Mouse (Mus musculus) hindbrain, postnatal 0 days (tissue): ENCODE results near the gene Moap1. TPM values are rescaled to one million over a fixed set of nuclear protein-coding genes. Genes with fewer than 3 reads are reported as not detected.
A peak's percentile ranks its signal among the peaks of the same experiment; 100 is the strongest.

Source experiments
- ATAC-seq: fragments of 200-750 bp; cut with Nextera tagmentation; 2 replicates; pipeline ENCODE4 v1.8.0; 2017; ENCODE audit warnings: mild to moderate bottlenecking, moderate TSS enrichment, moderate library complexity
- DNase-seq: peaks from one replicate; pipeline ENCODE4 v3.0.0-alpha.2; 2015; ENCODE audit warnings: low spot score
- H3K27ac ChIP-seq: fragments of 300-500 bp; sonication (generic); 2 replicates; pipeline ENCODE4 v1.5.1; 2014; ENCODE audit warnings: mild to moderate bottlenecking
- H3K27me3 ChIP-seq: fragments of 300-500 bp; sonication (generic); 2 replicates; pipeline ENCODE4 v1.6.1; 2014; ENCODE audit warnings: low read length, mixed read lengths; ENCODE audit not compliant: insufficient read depth
- H3K36me3 ChIP-seq: fragments of 300-500 bp; sonication (generic); 2 replicates; pipeline ENCODE4 v1.6.1; 2014; ENCODE audit warnings: low read length, mixed read lengths; ENCODE audit not compliant: insufficient read depth
- H3K4me1 ChIP-seq: fragments of 300-500 bp; sonication (generic); 2 replicates; pipeline ENCODE4 v1.6.1; 2014; ENCODE audit warnings: antibody characterized with exemption, low read length, mixed read lengths; ENCODE audit not compliant: insufficient read depth
- H3K4me2 ChIP-seq: fragments of 300-500 bp; sonication (generic); 2 replicates; pipeline ENCODE4 v1.6.1; 2014; ENCODE audit warnings: low read depth, mild to moderate bottlenecking, low read length, moderate library complexity, mixed read lengths
- H3K4me3 ChIP-seq: fragments of 300-500 bp; sonication (generic); 2 replicates; pipeline ENCODE4 v1.5.1; 2014; ENCODE audit warnings: low read length
- H3K9ac ChIP-seq: fragments of 300-500 bp; sonication (generic); replicated peaks from 2 replicates; pipeline ENCODE4 v1.6.1; 2014; ENCODE audit warnings: mild to moderate bottlenecking, low read length, moderate library complexity, mixed read lengths
- H3K9me3 ChIP-seq: fragments of 300-500 bp; sonication (generic); 2 replicates; pipeline ENCODE4 v1.6.1; 2016; ENCODE audit warnings: low read length, mixed read lengths
- CTCF ChIP-seq: IDR thresholded peaks from 2 replicates; pipeline ENCODE4 v1.5.1; 2016; ENCODE audit warnings: antibody characterized with exemption, control low read depth, low read depth
- WGBS: fragments of 180-500 bp; shearing (Covaris S2); extraction: QIAGEN DNeasy Blood & Tissue Kit; methylation state at CpG from one replicate; pipeline ENCODE4 v1.1.7; 2014; 5-methylcytosine and 5-hydroxymethylcytosine counted together
- polyA plus RNA-seq: library from polyadenylated mRNA; unstranded; fragments of >200 nt; fragmentation: Nextera tagmentation; extraction: Ambion mirVana; gene quantifications from 2 replicates; pipeline ENCODE4 v1.2.1, GENCODE M21; 2015
- total RNA-seq: library from RNA; depleted of rRNA; stranded (reverse); fragments of >200 nt; gene quantifications from 2 replicates; pipeline ENCODE4 v1.2.3, GENCODE M21; 2014

Gene Moap1
- total and polyA plus RNA-seq, 2 experiments from 2014 or later, result 13.9 to 64.9 TPM

GRCm38 (mm10) chr12:102703441-102703840 is 40.0 kb downstream of the Moap1 start:
- 21% methylated on average over 6 of the region's 6 CpGs for WGBS
- peaks cover 12% of the 10 kb centered on the region for H3K4me1 ChIP-seq

DNA sequence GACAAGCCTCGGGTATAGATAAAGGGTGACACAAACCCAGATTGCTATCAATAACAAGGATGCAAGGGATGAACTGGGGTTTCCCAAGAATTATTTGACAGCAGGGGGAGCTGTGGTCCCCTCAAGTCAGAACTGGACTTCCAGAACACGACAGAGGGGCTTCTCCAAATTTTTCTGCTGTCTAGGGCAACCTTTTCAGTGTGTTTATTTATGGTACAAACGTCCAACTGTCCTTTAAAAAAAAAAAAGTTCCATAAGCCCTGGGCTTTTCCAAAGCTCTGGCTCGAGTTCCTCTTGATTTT is 40.4 kb downstream of the Moap1 start:
- no peak for ATAC-seq
- Histone ChIP-seq H3K4me3 (peak overlapping the region; percentile 71), H3K4me1 (peaks cover 16% of the 10 kb centered on the region), H3K4me2 (peak overlapping the region; percentile 69), H3K9me3 (no peaks in the 10 kb centered on the region), H3K36me3 (no peaks in the 10 kb centered on the region), H3K9ac (peak overlapping the region; percentile 80; the same call in 1 of the 2 replicates), H3K27me3 (no peaks in the 10 kb centered on the region), H3K27ac (peak overlapping the region; percentile 65)
- DNase-seq, result peak; percentile 75
- WGBS, result 1% methylated on average over 4 of the region's 4 CpGs
- TF ChIP-seq CTCF, result peak; percentile 53

More at GRCm38 (mm10) chr12:102703441-102703840, 40.0 kb downstream of the Moap1 start:
- Histone ChIP-seq H3K27ac (peak overlapping the region; percentile 65), H3K36me3 (no peaks in the 10 kb centered on the region), H3K9ac (peak overlapping the region; percentile 80), H3K27me3 (no peaks in the 10 kb centered on the region), H3K4me3 (peak overlapping the region; percentile 71), H3K9me3 (no peaks in the 10 kb centered on the region), H3K4me2 (peak overlapping the region; percentile 69)
- no peak for TF ChIP-seq CTCF
- DNase-seq (no peak), ATAC-seq (no peak)

DNA sequence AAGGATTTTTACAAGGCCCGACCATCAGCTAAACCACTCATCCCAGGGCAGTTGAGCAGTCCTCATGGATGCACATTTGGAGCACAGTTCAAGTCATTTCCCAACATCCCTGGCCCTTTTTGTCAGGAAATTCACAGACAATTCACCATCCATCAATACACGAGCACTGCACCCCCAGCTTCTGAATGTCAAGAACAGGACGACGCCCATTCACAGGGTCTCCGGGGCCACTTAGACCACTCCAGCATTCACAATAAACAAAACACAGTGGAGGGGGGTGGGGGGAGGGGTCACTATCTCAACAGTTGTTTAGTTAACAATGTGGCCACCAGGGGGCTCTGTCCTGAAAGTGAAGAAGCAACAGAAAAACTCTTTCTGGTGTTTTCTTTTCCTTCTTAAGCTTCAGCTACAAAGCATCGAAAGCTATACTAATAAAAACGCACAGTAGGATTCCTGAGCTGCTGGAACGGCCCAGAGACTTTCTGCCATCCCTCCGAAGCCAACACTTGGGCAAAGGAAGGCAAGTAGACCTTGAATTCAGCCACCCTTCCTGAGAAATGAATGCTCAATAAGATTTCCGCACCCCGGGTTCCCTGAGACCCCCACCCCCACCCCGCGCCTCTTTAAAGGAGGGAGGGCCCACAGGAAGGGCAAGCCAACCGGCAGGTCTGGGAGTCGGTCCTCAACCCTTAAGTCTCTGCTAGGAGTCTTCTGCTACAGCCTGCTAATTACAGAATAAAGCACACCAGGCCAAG is 40.9 kb downstream of the Moap1 start:
- 3% methylated on average over 15 of the region's 15 CpGs for WGBS
- peak overlapping the region; percentile 69 for H3K4me2 ChIP-seq
- no peaks in the 10 kb centered on the region for H3K36me3 ChIP-seq
- H3K9me3 ChIP-seq, result no peaks in the 10 kb centered on the region
- H3K27me3 ChIP-seq, result no peaks in the 10 kb centered on the region
- DNase-seq, result peak; percentile 95
- peaks cover 16% of the 10 kb centered on the region for H3K4me1 ChIP-seq
- no peak for ATAC-seq
- H3K4me3 ChIP-seq, result peak overlapping the region; percentile 71
- H3K9ac ChIP-seq, result peak overlapping the region; percentile 6; the same call in 1 of the 2 replicates
- peak overlapping the region; percentile 65; the same call in 1 of the 2 replicates for H3K27ac ChIP-seq
- TF ChIP-seq CTCF, result peak; percentile 78

- Histone ChIP-seq H3K9me3 (no peaks in the 10 kb centered on the region), H3K27ac (no peak overlapping the region), H3K9ac (no peak overlapping the region), H3K36me3 (no peaks in the 10 kb centered on the region), H3K27me3 (no peaks in the 10 kb centered on the region), H3K4me1 (peaks cover 17% of the 10 kb centered on the region), H3K4me3 (peak overlapping the region; percentile 71; the same call in 1 of the 2 replicates), H3K4me2 (peak overlapping the region; percentile 69)
- no peak for ATAC-seq
- TF ChIP-seq CTCF, result no peak
- no peak for DNase-seq
- 89% methylated on average over 5 of the region's 5 CpGs for WGBS
These were observed 41.7 kb downstream of the Moap1 start for GRCm38 (mm10) chr12:102701691-102702207.

DNA sequence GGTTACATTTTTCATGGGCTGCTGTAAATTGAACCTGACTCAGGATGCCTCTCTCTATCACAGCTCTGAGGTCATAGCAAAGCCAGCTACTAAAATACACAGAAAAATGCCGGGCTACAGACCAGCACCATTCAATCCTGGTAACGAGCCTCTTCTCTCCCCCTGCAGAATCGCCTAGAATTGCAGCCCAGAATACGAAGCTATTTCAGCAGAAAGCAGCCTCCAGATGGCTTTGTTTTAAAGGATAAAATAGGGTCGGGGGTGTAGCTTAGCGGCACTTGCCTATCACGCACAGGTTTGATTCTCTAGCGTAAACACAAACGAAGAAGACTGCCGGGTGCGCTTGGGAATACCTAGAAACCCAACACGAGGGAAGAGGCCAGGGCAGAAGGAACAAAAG is 43.0 kb downstream of the Moap1 start:
- TF ChIP-seq CTCF, result 0 out of 2 replicates have a peak, but pooled peaks have one; percentile 24
- Histone ChIP-seq H3K4me3 (no peak overlapping the region), H3K4me1 (peaks cover 28% of the 10 kb centered on the region), H3K9ac (no peak overlapping the region), H3K4me2 (no peak overlapping the region), H3K27me3 (no peaks in the 10 kb centered on the region), H3K9me3 (no peaks in the 10 kb centered on the region), H3K27ac (peak overlapping the region; percentile 48; the same call in 1 of the 2 replicates), H3K36me3 (no peaks in the 10 kb centered on the region)
- 62% methylated on average over 12 of the region's 12 CpGs for WGBS
- no peak for ATAC-seq
- no peak for DNase-seq

DNA sequence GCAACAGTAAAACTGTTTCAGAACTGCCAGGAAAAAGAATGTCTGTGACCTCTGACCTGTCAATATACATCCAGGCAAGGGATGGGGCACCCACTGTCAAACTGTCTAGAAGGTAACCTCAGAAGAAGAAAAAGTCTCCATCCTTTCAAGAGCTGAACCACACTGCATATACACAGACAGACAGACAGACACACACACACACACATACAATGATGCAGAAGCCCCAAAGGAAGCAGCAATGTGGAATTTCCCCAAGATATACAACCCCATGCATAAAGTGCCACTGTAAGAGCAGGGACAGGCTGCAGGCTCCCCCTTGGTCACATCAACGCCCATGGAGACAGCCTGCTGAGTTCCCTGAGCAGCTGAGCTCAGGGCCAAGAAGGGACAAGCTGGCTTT is 44.3 kb downstream of the Moap1 start:
- TF ChIP-seq CTCF, result no peak
- ATAC-seq, result no peak
- Histone ChIP-seq H3K4me1 (peaks cover 32% of the 10 kb centered on the region), H3K27ac (no peak overlapping the region), H3K9ac (no peak overlapping the region), H3K27me3 (no peaks in the 10 kb centered on the region), H3K36me3 (no peaks in the 10 kb centered on the region), H3K4me2 (no peak overlapping the region), H3K4me3 (no peak overlapping the region), H3K9me3 (no peaks in the 10 kb centered on the region)
- WGBS, result 29% methylated on average over 1 of the region's 1 CpGs
- no peak for DNase-seq
